Mouse (Mus musculus) forebrain, embryonic 13.5 days (tissue): ENCODE results near the gene Borcs8. TPM values are rescaled to one million over a fixed set of nuclear protein-coding genes. Genes with fewer than 3 reads are reported as not detected.
A peak's percentile ranks its signal among the peaks of the same experiment; 100 is the strongest.

Experiments
- ATAC-seq: fragments of 200-750 bp; cut with Nextera tagmentation; 2 replicates; pipeline ENCODE4 v1.8.0; 2017
- H3K27ac ChIP-seq: fragments of 300-500 bp; sonication (generic); 2 replicates; pipeline ENCODE4 v1.5.1; 2015; ENCODE audit warnings: inconsistent platforms, mild to moderate bottlenecking, moderate library complexity
- H3K27me3 ChIP-seq: fragments of 300-500 bp; sonication (generic); 2 replicates; pipeline ENCODE4 v1.6.1; 2015; ENCODE audit warnings: mild to moderate bottlenecking, inconsistent platforms
- H3K36me3 ChIP-seq: fragments of 300-500 bp; sonication (generic); 2 replicates; pipeline ENCODE4 v1.6.1; 2015; ENCODE audit warnings: mild to moderate bottlenecking, inconsistent platforms; ENCODE audit not compliant: poor library complexity, severe bottlenecking
- H3K4me1 ChIP-seq: fragments of 300-500 bp; sonication (generic); 2 replicates; pipeline ENCODE4 v1.6.1; 2015; ENCODE audit warnings: inconsistent platforms
- H3K4me2 ChIP-seq: fragments of 300-500 bp; sonication (generic); 2 replicates; pipeline ENCODE4 v1.6.1; 2015; ENCODE audit warnings: inconsistent platforms, mild to moderate bottlenecking, moderate library complexity
- H3K4me3 ChIP-seq: fragments of 300-500 bp; sonication (generic); 2 replicates; pipeline ENCODE4 v1.5.1; 2015; ENCODE audit warnings: mild to moderate bottlenecking, inconsistent platforms
- H3K9ac ChIP-seq: fragments of 300-500 bp; sonication (generic); 2 replicates; pipeline ENCODE4 v1.6.1; 2015; ENCODE audit warnings: mild to moderate bottlenecking, inconsistent platforms
- H3K9me3 ChIP-seq: fragments of 300-500 bp; sonication (generic); replicated peaks from 2 replicates; pipeline ENCODE4 v1.6.1; 2016; ENCODE audit warnings: inconsistent platforms
- WGBS: fragments of 180-500 bp; shearing (Covaris S2); methylation state at CpG from one replicate; pipeline ENCODE4 v1.1.7; 2015; 5-methylcytosine and 5-hydroxymethylcytosine counted together
- polyA plus RNA-seq: library from polyadenylated mRNA; unstranded; fragments of >200 nt; fragmentation: Nextera tagmentation; extraction: Ambion mirVana; gene quantifications from 2 replicates; pipeline ENCODE4 v1.2.1, GENCODE M21; 2015

The Borcs8 gene
- polyA plus RNA-seq, 1 experiment from 2014 or later: 48.0 TPM

- H3K4me1 ChIP-seq: peaks cover 3% of the 10 kb centered on the region; the same call in 1 of the 2 replicates
- H3K27me3 ChIP-seq: peaks cover 17% of the 10 kb centered on the region
- H3K4me3 ChIP-seq: peak overlapping the region; percentile 24; the same call in 1 of the 2 replicates
- 0 out of 2 replicates have a peak overlapping the region, but pooled peaks have one; percentile 10 for H3K9ac ChIP-seq
- no peak overlapping the region for H3K27ac ChIP-seq
- H3K36me3 ChIP-seq: no peaks in the 10 kb centered on the region
- no peaks in the 10 kb centered on the region for H3K9me3 ChIP-seq
- H3K4me2 ChIP-seq: peak overlapping the region; percentile 54
- WGBS: 5% methylated on average over 21 of the region's 21 CpGs
- ATAC-seq: peak; percentile 89
Observed at GRCm38 (mm10) chr8:70166504-70167110, 27.3 kb downstream of the Borcs8 start.

GRCm38 (mm10) chr8:70170116-70170515 is 30.8 kb downstream of the Borcs8 start:
- Histone ChIP-seq H3K9me3 (no peaks in the 10 kb centered on the region), H3K36me3 (0 out of 2 replicates have a peak, but pooled peaks cover 4% of the 10 kb centered on the region), H3K27me3 (peaks cover 14% of the 10 kb centered on the region), H3K9ac (no peak overlapping the region), H3K27ac (no peak overlapping the region), H3K4me3 (no peak overlapping the region), H3K4me2 (no peak overlapping the region), H3K4me1 (peaks cover 20% of the 10 kb centered on the region)
- WGBS: 84% methylated on average over 3 of the region's 3 CpGs
- ATAC-seq: no peak

- Histone ChIP-seq H3K27me3 (peaks cover 8% of the 10 kb centered on the region), H3K4me2 (no peak overlapping the region), H3K27ac (no peak overlapping the region), H3K4me1 (peaks cover 20% of the 10 kb centered on the region), H3K4me3 (no peak overlapping the region), H3K36me3 (0 out of 2 replicates have a peak, but pooled peaks cover 4% of the 10 kb centered on the region), H3K9me3 (no peaks in the 10 kb centered on the region), H3K9ac (no peak overlapping the region)
- no peak for ATAC-seq
- 87% methylated on average over 3 of the region's 3 CpGs for WGBS
Observed at GRCm38 (mm10) chr8:70170748-70171147, 31.4 kb downstream of the Borcs8 start.

GRCm38 (mm10) chr8:70171240-70171639 is 31.9 kb downstream of the Borcs8 start:
- Histone ChIP-seq H3K9me3 (no peaks in the 10 kb centered on the region), H3K4me3 (no peak overlapping the region), H3K4me2 (peak overlapping the region; percentile 66; the same call in 1 of the 2 replicates), H3K27me3 (0 out of 2 replicates have a peak, but pooled peaks cover 3% of the 10 kb centered on the region), H3K9ac (no peak overlapping the region), H3K4me1 (peaks cover 20% of the 10 kb centered on the region), H3K36me3 (0 out of 2 replicates have a peak, but pooled peaks cover 4% of the 10 kb centered on the region), H3K27ac (no peak overlapping the region)
- 91% methylated on average over 7 of the region's 7 CpGs for WGBS
- ATAC-seq: no peak

- ATAC-seq: peak; percentile 99
- 2% methylated on average over 27 of the region's 27 CpGs for WGBS
- no peak within 1 kb of the TSS; the same call in 1 of the 2 replicates for H3K27ac ChIP-seq
Observed at GRCm38 (mm10) chr8:70172043-70172681, 32.9 kb downstream of the Borcs8 start, which contains the start of gene Tmem161a. Tmem161a (plus strand) TSS chr8:70172356.

DNA sequence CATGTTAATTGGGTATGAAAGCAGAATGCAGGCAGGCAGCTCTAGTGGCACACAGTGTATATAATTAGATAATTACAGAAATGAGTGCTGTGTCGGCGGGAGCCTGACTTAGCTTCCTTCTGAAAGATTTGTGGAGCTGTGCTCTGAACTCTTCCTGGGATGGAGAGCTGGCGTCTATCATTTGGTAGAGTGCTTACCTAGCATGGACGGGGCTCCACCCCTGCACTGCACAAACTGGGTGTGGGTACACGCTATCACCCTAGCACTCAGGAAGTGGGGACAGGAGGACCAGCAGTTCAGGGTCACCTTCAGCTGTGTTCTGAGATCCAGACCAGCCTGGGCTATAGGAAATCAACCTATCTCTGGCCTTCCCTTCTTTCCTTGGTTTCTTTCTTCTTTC is 34.0 kb downstream of the Borcs8 start:
- Histone ChIP-seq H3K27ac (no peak overlapping the region), H3K4me2 (peak overlapping the region; percentile 66), H3K36me3 (peaks cover 20% of the 10 kb centered on the region), H3K4me1 (peaks cover 17% of the 10 kb centered on the region), H3K4me3 (peak overlapping the region; percentile 72), H3K9ac (0 out of 2 replicates have a peak overlapping the region, but pooled peaks have one; percentile 22), H3K27me3 (0 out of 2 replicates have a peak, but pooled peaks cover 1% of the 10 kb centered on the region), H3K9me3 (no peaks in the 10 kb centered on the region)
- no peak for ATAC-seq
- 88% methylated on average over 5 of the region's 5 CpGs for WGBS

More at GRCm38 (mm10) chr8:70172043-70172681, 32.9 kb downstream of the Borcs8 start, which contains the start of gene Tmem161a:
- Histone ChIP-seq H3K4me2 (peak within 1 kb of the TSS; percentile 66), H3K36me3 (peaks cover 10% of the 10 kb centered on the region), H3K27me3 (0 out of 2 replicates have a peak, but pooled peaks cover 3% of the 10 kb centered on the region), H3K9ac (peak within 1 kb of the TSS; percentile 83), H3K9me3 (no peaks in the 10 kb centered on the region), H3K4me3 (peak within 1 kb of the TSS; percentile 72), H3K4me1 (peaks cover 17% of the 10 kb centered on the region)

GRCm38 (mm10) chr8:70174079-70174478 is 34.8 kb downstream of the Borcs8 start:
- no peak overlapping the region for H3K4me2 ChIP-seq
- no peak overlapping the region for H3K4me3 ChIP-seq
- H3K36me3 ChIP-seq: peaks cover 27% of the 10 kb centered on the region
- H3K27ac ChIP-seq: no peak overlapping the region
- 0 out of 2 replicates have a peak overlapping the region, but pooled peaks have one; percentile 34 for H3K9ac ChIP-seq
- 88% methylated on average over 7 of the region's 7 CpGs for WGBS
- H3K4me1 ChIP-seq: peaks cover 17% of the 10 kb centered on the region
- no peak for ATAC-seq
- H3K9me3 ChIP-seq: no peaks in the 10 kb centered on the region
- no peaks in the 10 kb centered on the region for H3K27me3 ChIP-seq

GRCm38 (mm10) chr8:70178231-70178630 is 38.9 kb downstream of the Borcs8 start:
- WGBS: 90% methylated on average over 2 of the region's 2 CpGs
- no peaks in the 10 kb centered on the region for H3K27me3 ChIP-seq
- H3K4me3 ChIP-seq: no peak overlapping the region
- H3K9me3 ChIP-seq: no peaks in the 10 kb centered on the region
- H3K4me2 ChIP-seq: no peak overlapping the region
- no peak overlapping the region for H3K27ac ChIP-seq
- H3K9ac ChIP-seq: no peak overlapping the region
- peaks cover 11% of the 10 kb centered on the region for H3K4me1 ChIP-seq
- H3K36me3 ChIP-seq: peaks cover 58% of the 10 kb centered on the region
- ATAC-seq: no peak

- no peak overlapping the region for H3K4me3 ChIP-seq
- H3K9ac ChIP-seq: no peak overlapping the region
- H3K36me3 ChIP-seq: peaks cover 66% of the 10 kb centered on the region
- 98% methylated on average over 4 of the region's 4 CpGs for WGBS
- no peaks in the 10 kb centered on the region for H3K27me3 ChIP-seq
- no peak for ATAC-seq
- no peak overlapping the region for H3K4me2 ChIP-seq
- no peak overlapping the region for H3K27ac ChIP-seq
- H3K4me1 ChIP-seq: peaks cover 2% of the 10 kb centered on the region; the same call in 1 of the 2 replicates
- no peaks in the 10 kb centered on the region for H3K9me3 ChIP-seq
Observed at GRCm38 (mm10) chr8:70179082-70179481, 39.8 kb downstream of the Borcs8 start.

GRCm38 (mm10) chr8:70181212-70181902 is 42.1 kb downstream of the Borcs8 start:
- Histone ChIP-seq H3K27me3 (no peaks in the 10 kb centered on the region), H3K9me3 (no peaks in the 10 kb centered on the region), H3K4me2 (no peak overlapping the region), H3K9ac (no peak overlapping the region), H3K4me3 (no peak overlapping the region), H3K36me3 (peaks cover 63% of the 10 kb centered on the region), H3K27ac (no peak overlapping the region), H3K4me1 (no peaks in the 10 kb centered on the region)
- 91% methylated on average over 14 of the region's 16 CpGs for WGBS
- ATAC-seq: no peak

DNA sequence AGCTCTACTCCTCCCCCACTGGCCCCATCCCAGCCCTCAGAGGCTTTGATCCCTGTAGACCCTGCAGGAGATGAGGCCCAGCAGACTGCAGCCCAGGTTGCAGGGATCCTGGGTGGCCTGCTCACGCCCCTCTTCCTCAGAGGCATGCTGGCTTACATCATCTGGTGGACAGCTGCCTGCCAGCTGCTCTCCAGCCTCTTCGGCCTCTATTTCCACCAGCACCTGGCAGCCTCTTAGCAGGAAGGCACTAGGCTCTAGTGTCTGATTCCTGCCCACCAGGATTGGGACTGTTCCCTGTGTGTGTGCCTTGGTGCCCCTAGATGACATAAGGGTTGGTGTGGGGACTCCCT is 42.6 kb downstream of the Borcs8 start:
- Histone ChIP-seq H3K36me3 (peaks cover 59% of the 10 kb centered on the region), H3K4me2 (no peak overlapping the region), H3K27ac (no peak overlapping the region), H3K9me3 (no peaks in the 10 kb centered on the region), H3K4me1 (no peaks in the 10 kb centered on the region), H3K9ac (no peak overlapping the region; the same call in 1 of the 2 replicates), H3K27me3 (no peaks in the 10 kb centered on the region), H3K4me3 (no peak overlapping the region)
- ATAC-seq: no peak
- WGBS: 83% methylated on average over 2 of the region's 2 CpGs

DNA sequence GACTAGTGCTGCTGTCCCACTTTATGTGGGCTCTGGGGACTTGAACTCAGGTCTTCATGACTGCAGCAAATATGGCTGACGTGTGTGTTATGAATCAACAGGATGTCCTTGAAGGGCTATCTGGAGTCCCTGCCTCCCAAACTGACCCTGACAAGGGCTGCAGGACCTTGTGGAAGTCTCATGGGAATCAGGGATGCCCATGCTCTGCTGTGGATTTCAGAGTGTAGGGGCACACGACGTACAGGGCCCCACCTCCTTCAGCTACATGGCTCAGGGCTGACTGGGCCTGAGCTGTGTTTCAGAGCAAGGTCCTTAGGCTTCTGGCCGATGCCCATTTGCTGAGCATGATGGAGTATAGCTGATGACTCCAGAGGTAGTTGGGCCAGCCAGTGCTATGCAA is 43.9 kb downstream of the Borcs8 start:
- no peak overlapping the region for H3K27ac ChIP-seq
- no peak overlapping the region for H3K9ac ChIP-seq
- H3K4me3 ChIP-seq: no peak overlapping the region
- no peak for ATAC-seq
- no peaks in the 10 kb centered on the region for H3K4me1 ChIP-seq
- no peak overlapping the region for H3K4me2 ChIP-seq
- no peaks in the 10 kb centered on the region for H3K27me3 ChIP-seq
- H3K9me3 ChIP-seq: no peaks in the 10 kb centered on the region
- 93% methylated on average over 4 of the region's 4 CpGs for WGBS
- H3K36me3 ChIP-seq: peaks cover 48% of the 10 kb centered on the region
